In the genomic region with DNA sequence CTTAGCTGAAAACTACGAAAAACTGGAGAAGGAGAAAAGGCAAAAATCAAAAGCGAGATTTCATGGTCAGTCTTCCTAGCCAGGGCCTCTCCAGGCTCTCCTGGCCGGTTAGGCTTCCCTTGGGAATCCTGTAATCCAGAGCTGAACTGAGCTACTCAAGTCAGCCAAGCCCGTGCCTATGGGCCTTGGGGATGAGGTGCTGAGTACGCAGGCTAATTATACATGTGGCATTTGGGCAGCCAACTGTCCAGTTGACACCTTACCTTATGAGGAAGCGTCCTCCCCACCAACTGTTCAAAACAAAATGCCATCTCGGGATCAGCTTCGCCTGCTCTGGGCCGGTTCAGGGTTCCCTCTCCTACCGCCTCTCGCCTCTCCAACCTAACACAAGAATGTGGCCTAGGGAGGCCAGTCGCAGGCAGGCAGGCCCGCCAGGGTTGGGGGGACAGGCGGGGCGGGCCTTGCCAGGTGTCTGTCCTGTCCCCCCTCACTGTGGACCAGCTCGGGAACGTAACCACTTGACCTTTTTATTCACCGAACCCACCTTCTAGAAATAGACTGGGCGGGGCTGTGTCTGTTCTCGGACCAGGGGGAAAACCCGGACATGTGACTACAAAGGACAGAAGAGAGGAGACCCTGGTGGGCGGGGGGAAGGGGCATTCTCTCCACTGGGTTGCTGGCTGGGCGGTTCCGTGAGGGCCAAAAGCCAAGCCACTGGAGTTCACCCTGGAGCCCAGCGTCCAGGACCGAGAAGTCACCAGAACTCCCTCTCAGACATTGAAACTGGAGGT, we compare ENCODE assay signal across 8 mouse cellular contexts. TPM values are rescaled to one million over a fixed set of nuclear protein-coding genes. Genes with fewer than 3 reads are reported as not detected.
A peak's percentile ranks its signal among the peaks of the same experiment; 100 is the strongest.
DNase-seq lines count a peak whose midpoint lies in the region; ATAC-seq and TF ChIP-seq lines count a peak whose summit lies in the region.

No protein-coding gene starts in this region.

- no peaks in the 10 kb centered on the region for H3K9me3 ChIP-seq in intestine, postnatal 0 days (ENCODE audit: control insufficient read depth)
- H3K9me3 ChIP-seq in lung, embryonic 15.5 days: no peaks in the 10 kb centered on the region
- H3K9me3 ChIP-seq in stomach, embryonic 15.5 days: no peaks in the 10 kb centered on the region

- no peaks in the 10 kb centered on the region for H3K36me3 ChIP-seq in intestine, postnatal 0 days (ENCODE audit: control insufficient read depth, insufficient read depth)
- no peaks in the 10 kb centered on the region for H3K36me3 ChIP-seq in lung, embryonic 15.5 days
- H3K36me3 ChIP-seq in stomach, embryonic 15.5 days: no peaks in the 10 kb centered on the region

- peak overlapping the region; percentile 70 for H3K4me3 ChIP-seq in intestine, postnatal 0 days (ENCODE audit: low read depth, low read length)
- H3K4me3 ChIP-seq in lung, embryonic 15.5 days: peak overlapping the region; percentile 60
- peak overlapping the region; percentile 59 for H3K4me3 ChIP-seq in stomach, embryonic 15.5 days (replicated peaks)

- 60% methylated on average over 26 of the region's 26 CpGs for WGBS in intestine, postnatal 0 days
- WGBS in lung, embryonic 15.5 days: 24% methylated on average over 26 of the region's 26 CpGs
- 30% methylated on average over 26 of the region's 26 CpGs for WGBS in stomach, embryonic 15.5 days

- peaks cover 4% of the 10 kb centered on the region; the same call in 1 of the 2 replicates for H3K4me1 ChIP-seq in intestine, postnatal 0 days (replicated peaks; ENCODE audit: control insufficient read depth, insufficient read depth, low read length)
- H3K4me1 ChIP-seq in lung, embryonic 15.5 days: peaks cover 21% of the 10 kb centered on the region
- H3K4me1 ChIP-seq in stomach, embryonic 15.5 days: peaks cover 16% of the 10 kb centered on the region; the same call in 1 of the 2 replicates

- peaks cover 35% of the 10 kb centered on the region for H3K27me3 ChIP-seq in intestine, postnatal 0 days (replicated peaks; ENCODE audit: control insufficient read depth, insufficient read depth, low read length)
- peaks cover 28% of the 10 kb centered on the region for H3K27me3 ChIP-seq in lung, embryonic 15.5 days
- peaks cover 11% of the 10 kb centered on the region for H3K27me3 ChIP-seq in stomach, embryonic 15.5 days (replicated peaks)

- peak overlapping the region; percentile 99 for H3K4me2 ChIP-seq in intestine, postnatal 0 days (replicated peaks; ENCODE audit: low read depth)
- peak overlapping the region; percentile 98 for H3K4me2 ChIP-seq in lung, embryonic 15.5 days
- peak overlapping the region; percentile 98 for H3K4me2 ChIP-seq in stomach, embryonic 15.5 days

- ATAC-seq in intestine, postnatal 0 days: no peak
- peak; percentile 28 for ATAC-seq in lung, embryonic 15.5 days (ENCODE audit: borderline replicate concordance, extremely low read depth, low FRiP score, low TSS enrichment)
- no peak for ATAC-seq in stomach, embryonic 15.5 days (ENCODE audit: insufficient read depth, low FRiP score, low read depth)

- no peak overlapping the region for H3K27ac ChIP-seq in intestine, postnatal 0 days (ENCODE audit: low read depth, low read length)
- peak overlapping the region; percentile 92 for H3K27ac ChIP-seq in lung, embryonic 15.5 days
- H3K27ac ChIP-seq in stomach, embryonic 15.5 days: peak overlapping the region; percentile 78; the same call in 1 of the 2 replicates

- no peak for TF ChIP-seq CTCF in intestine, postnatal 0 days (IDR thresholded peaks at IDR 0.05; ENCODE audit: low read depth)

- H3K9ac ChIP-seq in intestine, postnatal 0 days (ENCODE audit: low read depth, low read length): no peak overlapping the region
- H3K9ac ChIP-seq in lung, embryonic 15.5 days: peak overlapping the region; percentile 79
- 0 out of 2 replicates have a peak overlapping the region, but pooled peaks have one; percentile 68 for H3K9ac ChIP-seq in stomach, embryonic 15.5 days

- peak; percentile 33 to 46 for DNase-seq in lung, adult 18-20 months
- no peak for DNase-seq in lung, postnatal 14 days
- DNase-seq in embryo, embryonic 9.5 days (ENCODE audit: extremely low spot score): peak; percentile 85
- peak; percentile 83 to 87 for DNase-seq in heart, adult 18-20 months
- no peak for DNase-seq in c-Kit-positive CD71-positive TER-119-positive erythroid progenitor cells, embryonic 14.5 days (ENCODE audit: low spot score)

RNA-seq across cellular contexts. Expression of a gene that starts 7.8 kb away (rescaled TPM):
- total RNA-seq in heart, adult 18-20 months (2021): 10 to 100 TPM; 20.8 to 24.7 TPM
- polyA plus RNA-seq in intestine, postnatal 0 days (2015; fragmentation: Nextera tagmentation; extraction: Ambion mirVana): 21.6 and 28.2 TPM in 2 replicates
- polyA plus RNA-seq in lung, embryonic 15.5 days (2015; fragmentation: Nextera tagmentation; extraction: Ambion mirVana): 23.1 and 24.1 TPM in 2 replicates
- 36.3 and 42.4 TPM in 2 replicates for polyA plus RNA-seq in stomach, embryonic 15.5 days (2015; fragmentation: Nextera tagmentation; extraction: Ambion mirVana)

RNA-seq across cellular contexts. Expression of a gene that starts 8.4 kb away (rescaled TPM):
- 10 to 100 TPM; 48.9 to 54.6 TPM for total RNA-seq in heart, adult 18-20 months (2021)
- polyA plus RNA-seq in intestine, postnatal 0 days (2015; fragmentation: Nextera tagmentation; extraction: Ambion mirVana): 117 and 120 TPM in 2 replicates
- 254 and 260 TPM in 2 replicates for polyA plus RNA-seq in lung, embryonic 15.5 days (2015; fragmentation: Nextera tagmentation; extraction: Ambion mirVana)
- polyA plus RNA-seq in stomach, embryonic 15.5 days (2015; fragmentation: Nextera tagmentation; extraction: Ambion mirVana): 226 and 230 TPM in 2 replicates

RNA-seq across cellular contexts. Expression of a gene that starts 53.6 kb away (rescaled TPM):
- 1 to 10 TPM; 1.7 to 2.0 TPM for total RNA-seq in heart, adult 18-20 months (2021)
- polyA plus RNA-seq in intestine, postnatal 0 days (2015; fragmentation: Nextera tagmentation; extraction: Ambion mirVana): 0.13 and 0.30 TPM in 2 replicates
- polyA plus RNA-seq in lung, embryonic 15.5 days (2015; fragmentation: Nextera tagmentation; extraction: Ambion mirVana): 0.36 and 1.1 TPM in 2 replicates
- 0.46 and 3.0 TPM in 2 replicates for polyA plus RNA-seq in stomach, embryonic 15.5 days (2015; fragmentation: Nextera tagmentation; extraction: Ambion mirVana)

Comparison
In these comparisons a context has a peak if more than half of its experiments do, and no peak if none do; other contexts are left out.
1. DNase-seq: peak in lung, adult 18-20 months (2 of 2), embryo, embryonic 9.5 days (single experiment) and heart, adult 18-20 months (2 of 2); none in lung, postnatal 14 days (single experiment) and c-Kit-positive CD71-positive TER-119-positive erythroid progenitor cells, embryonic 14.5 days (single experiment).
2. Peak in every context shown above with its lines, with median percentiles within 50 percentile points of each other: H3K4me2 ChIP-seq and H3K4me3 ChIP-seq.